Mouse (Mus musculus) layer of hippocampus, postnatal 10 days (tissue): ENCODE measurements around the gene Palld. TPM values are rescaled to one million over a fixed set of nuclear protein-coding genes. Genes with fewer than 3 reads are reported as not detected.

ENCODE experiments used
- DNase-seq, 2 experiments: peaks; one replicate each; pipeline ENCODE4 v3.0.0; 2021; ENCODE audit warnings: low spot score in 2 of 2
- total RNA-seq, 2 experiments: library from RNA; stranded (reverse); gene quantifications; 2 replicates each; pipeline ENCODE4 v1.2.3; 2021

Palld gene
- total RNA-seq, 2 experiments from 2014 or later = 9.5 to 9.9 TPM

DNA sequence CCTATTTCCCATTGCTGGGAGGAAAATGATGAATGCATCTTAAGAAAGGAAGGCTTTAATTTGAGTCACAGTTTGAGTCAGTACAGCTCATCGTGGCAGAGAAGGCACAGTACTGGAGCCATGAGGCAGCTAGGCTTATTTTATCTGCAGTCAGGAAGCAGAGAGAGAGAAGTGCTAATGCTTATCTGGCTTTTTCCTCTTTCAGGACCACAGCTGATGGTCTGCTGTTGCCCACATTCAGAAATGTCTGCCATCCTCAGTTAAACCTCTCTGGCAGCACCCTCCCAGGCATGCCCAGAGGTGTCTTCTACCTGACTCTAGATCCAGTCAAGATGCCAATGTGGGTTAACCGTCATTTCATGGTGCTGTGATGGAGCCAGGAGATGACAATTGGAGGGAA is 438.1 kb downstream of the Palld start:
- DNase-seq = no peak

- no peak for DNase-seq
Observed at GRCm38 (mm10) chr8:61462221-61462620, 440.3 kb downstream of the Palld start.

Other genes with a start within 250 kb of the Palld start
- gene Ddx60, start 25.4 kb upstream of the Palld start, total RNA-seq = under 1 TPM; 0.38 to 0.55 TPM
- not detected for gene Anxa10, start 220.5 kb upstream of the Palld start, total RNA-seq